Mouse (Mus musculus): ENCODE data around the gene Mfsd12. TPM values are rescaled to one million over a fixed set of nuclear protein-coding genes. Genes with fewer than 3 reads are reported as not detected.

Gene Mfsd12
- polyA plus RNA-seq, 1 experiment from 2014 or later = 14.5 TPM

DNA sequence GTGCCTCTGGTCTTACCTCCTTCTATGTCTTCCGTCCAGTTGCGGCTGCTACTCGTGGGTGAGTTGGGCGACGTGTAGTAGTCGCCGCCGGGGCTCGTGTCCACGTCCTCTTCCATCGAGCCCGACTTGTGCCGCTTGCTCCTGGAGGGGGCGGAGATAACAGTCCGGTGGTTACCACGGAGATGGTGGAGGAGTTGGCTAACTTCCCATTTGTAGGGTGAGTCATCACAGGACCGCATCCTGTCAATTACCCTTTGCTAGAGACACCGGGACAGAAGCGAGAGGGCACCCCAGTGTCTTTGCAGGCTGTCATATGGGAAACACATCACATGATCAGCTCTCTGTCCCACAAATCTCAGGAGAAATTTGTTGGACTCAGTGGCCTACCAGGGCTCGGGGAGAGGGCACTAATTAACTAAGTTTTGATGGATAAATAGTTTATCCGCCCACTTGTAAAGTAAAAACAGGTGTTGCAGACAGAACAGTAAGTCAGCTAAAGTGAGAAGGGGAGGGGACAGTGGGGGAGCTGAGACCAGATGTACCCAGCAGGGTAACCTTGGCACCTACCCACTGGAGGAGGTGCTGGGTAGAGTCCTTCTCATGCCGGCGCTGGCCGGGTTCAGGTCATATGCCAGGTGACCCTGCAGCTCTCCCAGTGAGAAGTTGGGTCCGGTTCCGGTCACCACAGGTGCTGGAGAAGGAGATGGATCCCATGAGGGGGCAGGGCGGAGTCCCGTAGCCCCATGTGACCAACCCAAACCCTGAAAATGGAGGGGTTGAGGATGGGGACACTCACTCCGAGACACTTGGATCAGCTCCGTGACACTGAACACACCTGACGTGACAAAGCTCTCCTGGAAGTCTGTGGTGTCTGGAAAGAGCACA is 50.5 kb downstream of the Mfsd12 start:
- Histone ChIP-seq H3K4me2 (replicated peaks) (peak overlapping the region; percentile 38), H3K4me1 (peaks cover 70% of the 10 kb centered on the region), H3K9ac (0 out of 2 replicates have a peak overlapping the region, but pooled peaks have one; percentile 33), H3K36me3 (peaks cover 35% of the 10 kb centered on the region), H3K4me3 (peak overlapping the region; percentile 15), H3K27ac (peak overlapping the region; percentile 54; the same call in 1 of the 2 replicates), H3K9me3 (no peaks in the 10 kb centered on the region), H3K27me3 (peaks cover 27% of the 10 kb centered on the region)
- no peak for ATAC-seq (ENCODE audit: insufficient number of reproducible peaks, insufficient read depth, low FRiP score, low TSS enrichment)
- WGBS = 21% methylated on average over 31 of the region's 31 CpGs

DNA sequence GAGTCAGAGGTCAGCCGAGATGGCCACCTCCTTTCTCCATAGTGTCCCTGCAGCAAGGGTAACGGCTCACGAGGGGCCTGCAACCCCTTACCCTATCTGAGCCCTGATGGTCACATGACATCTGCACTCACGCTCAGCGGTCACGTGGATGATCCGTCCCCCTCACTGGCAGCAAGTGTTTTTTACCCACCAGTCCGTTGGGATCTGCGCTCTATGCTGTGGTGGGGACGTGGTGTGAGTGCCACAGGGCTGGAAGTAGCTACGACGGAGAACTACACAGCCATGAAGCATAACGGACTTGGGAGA is 51.1 kb downstream of the Mfsd12 start:
- peak overlapping the region; percentile 54; the same call in 1 of the 2 replicates for H3K27ac ChIP-seq
- ATAC-seq (ENCODE audit: insufficient number of reproducible peaks, insufficient read depth, low FRiP score, low TSS enrichment) = no peak
- H3K9ac ChIP-seq = no peak overlapping the region
- peak overlapping the region; percentile 38; the same call in 1 of the 2 replicates for H3K4me2 ChIP-seq (replicated peaks)
- 42% methylated on average over 13 of the region's 13 CpGs for WGBS
- no peak overlapping the region for H3K4me3 ChIP-seq
- peaks cover 27% of the 10 kb centered on the region for H3K27me3 ChIP-seq
- H3K4me1 ChIP-seq = peaks cover 70% of the 10 kb centered on the region
- H3K36me3 ChIP-seq = peaks cover 35% of the 10 kb centered on the region
- H3K9me3 ChIP-seq = no peaks in the 10 kb centered on the region

DNA sequence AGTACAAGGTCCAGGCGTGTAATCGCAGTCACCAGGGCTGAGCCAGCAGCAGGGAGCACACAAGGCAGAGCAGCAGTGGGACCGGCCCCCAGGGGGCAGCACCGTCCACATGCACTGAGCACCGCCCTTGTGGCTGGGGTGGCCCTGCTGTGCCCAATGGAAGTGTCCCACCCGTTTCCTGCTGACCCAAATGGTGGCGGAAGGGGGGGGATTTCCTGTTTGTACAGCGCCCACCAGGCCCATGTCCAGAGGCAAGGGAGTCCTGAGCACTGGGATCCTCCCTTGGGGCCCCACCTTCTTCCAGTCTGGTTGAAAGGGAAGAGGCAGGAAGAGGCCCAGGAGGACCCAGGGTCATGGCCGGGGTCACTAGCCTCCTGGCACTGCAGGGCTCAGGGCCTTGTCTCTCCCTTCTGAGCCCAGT is 51.6 kb downstream of the Mfsd12 start:
- no peak overlapping the region for H3K4me3 ChIP-seq

DNA sequence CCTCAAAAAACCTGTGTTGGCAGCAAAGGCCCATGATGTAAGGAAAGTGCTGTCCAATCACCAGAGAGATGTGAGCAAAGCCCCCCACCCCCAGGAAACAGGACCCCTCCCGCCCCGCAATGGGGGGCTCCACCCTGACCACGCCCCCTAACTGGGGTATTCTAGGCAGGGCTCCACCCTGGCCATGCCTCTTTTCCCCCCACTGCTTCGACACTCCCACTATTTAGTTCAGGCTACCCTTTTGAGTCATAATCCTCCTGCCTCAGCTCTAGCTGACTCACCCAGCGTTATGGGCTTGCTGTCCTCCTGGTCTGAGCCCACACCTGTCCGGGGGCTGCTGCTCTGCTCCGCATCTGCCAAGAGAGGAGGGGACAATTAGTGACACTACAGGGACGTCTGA is 52.0 kb downstream of the Mfsd12 start:
- H3K27ac ChIP-seq = 0 out of 2 replicates have a peak overlapping the region, but pooled peaks have one; percentile 42
- peaks cover 32% of the 10 kb centered on the region for H3K36me3 ChIP-seq
- no peak overlapping the region for H3K4me3 ChIP-seq
- H3K4me2 ChIP-seq (replicated peaks) = no peak overlapping the region; the same call in 1 of the 2 replicates
- no peaks in the 10 kb centered on the region for H3K9me3 ChIP-seq
- H3K4me1 ChIP-seq = peaks cover 74% of the 10 kb centered on the region
- no peak overlapping the region for H3K9ac ChIP-seq
- no peak for ATAC-seq (ENCODE audit: insufficient number of reproducible peaks, insufficient read depth, low FRiP score, low TSS enrichment)
- 16% methylated on average over 8 of the region's 8 CpGs for WGBS
- H3K27me3 ChIP-seq = peaks cover 27% of the 10 kb centered on the region

More for the DNA sequence above, 51.6 kb downstream of the Mfsd12 start:
- 0 out of 2 replicates have a peak overlapping the region, but pooled peaks have one; percentile 54 for H3K27ac ChIP-seq
- no peak overlapping the region; the same call in 1 of the 2 replicates for H3K4me2 ChIP-seq (replicated peaks)
- no peak overlapping the region for H3K9ac ChIP-seq
- peaks cover 35% of the 10 kb centered on the region for H3K36me3 ChIP-seq
- peaks cover 74% of the 10 kb centered on the region for H3K4me1 ChIP-seq
- 16% methylated on average over 9 of the region's 9 CpGs for WGBS
- H3K9me3 ChIP-seq = no peaks in the 10 kb centered on the region
- ATAC-seq (ENCODE audit: insufficient number of reproducible peaks, insufficient read depth, low FRiP score, low TSS enrichment) = 0 out of 2 replicates have a peak, but pooled peaks have one; percentile 29
- H3K27me3 ChIP-seq = peaks cover 27% of the 10 kb centered on the region

DNA sequence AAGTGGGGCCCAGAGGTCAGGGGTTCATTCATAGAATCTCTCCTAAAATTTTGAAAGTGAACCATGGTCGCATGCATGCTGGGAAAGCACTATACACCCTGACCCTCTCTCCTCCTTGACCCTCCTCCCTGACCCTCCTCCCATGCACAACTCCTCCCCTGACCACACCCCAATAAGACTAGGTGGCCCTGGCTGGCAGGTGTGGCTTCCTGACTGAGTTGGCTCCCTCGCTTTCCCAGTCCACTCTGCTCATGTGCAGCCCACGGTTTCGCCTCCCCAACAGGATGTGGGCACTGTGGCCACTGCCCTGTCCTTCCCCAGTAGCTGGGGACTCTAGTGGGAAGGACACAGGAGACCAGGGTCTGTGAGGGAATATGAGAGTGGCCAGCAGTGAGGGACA is 53.1 kb downstream of the Mfsd12 start:
- Histone ChIP-seq H3K4me2 (replicated peaks) (0 out of 2 replicates have a peak overlapping the region, but pooled peaks have one; percentile 9), H3K4me1 (peaks cover 78% of the 10 kb centered on the region), H3K9ac (no peak overlapping the region), H3K36me3 (peaks cover 23% of the 10 kb centered on the region), H3K9me3 (no peaks in the 10 kb centered on the region), H3K4me3 (no peak overlapping the region), H3K27me3 (peaks cover 20% of the 10 kb centered on the region), H3K27ac (no peak overlapping the region; the same call in 1 of the 2 replicates)
- 68% methylated on average over 4 of the region's 4 CpGs for WGBS
- ATAC-seq (ENCODE audit: insufficient number of reproducible peaks, insufficient read depth, low FRiP score, low TSS enrichment) = no peak

DNA sequence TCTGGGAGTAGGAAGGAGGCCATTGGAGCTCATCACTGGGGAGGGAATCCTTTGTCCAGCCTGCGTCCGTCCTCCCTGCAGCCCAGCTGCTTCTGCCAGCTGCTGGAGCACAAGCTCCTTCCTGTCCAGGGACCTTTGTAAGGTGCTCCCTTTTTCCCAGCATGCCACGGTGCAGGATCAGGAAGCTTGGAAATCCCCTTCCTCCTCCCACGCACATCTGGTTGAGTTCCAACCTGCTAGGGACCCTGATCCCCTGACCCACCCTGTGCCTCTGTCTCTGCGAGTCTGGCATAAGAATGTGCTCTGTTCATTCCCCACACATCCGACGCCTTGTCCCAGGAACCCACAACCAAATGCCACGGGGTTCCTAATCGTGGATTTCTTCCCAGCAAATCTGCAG is 53.7 kb downstream of the Mfsd12 start:
- Histone ChIP-seq H3K4me2 (replicated peaks) (no peak overlapping the region), H3K9ac (no peak overlapping the region), H3K4me3 (no peak overlapping the region), H3K9me3 (no peaks in the 10 kb centered on the region), H3K27ac (peak overlapping the region; percentile 74), H3K27me3 (peaks cover 20% of the 10 kb centered on the region), H3K4me1 (peaks cover 82% of the 10 kb centered on the region), H3K36me3 (peaks cover 17% of the 10 kb centered on the region)
- 75% methylated on average over 9 of the region's 9 CpGs for WGBS
- no peak for ATAC-seq (ENCODE audit: insufficient number of reproducible peaks, insufficient read depth, low FRiP score, low TSS enrichment)

DNA sequence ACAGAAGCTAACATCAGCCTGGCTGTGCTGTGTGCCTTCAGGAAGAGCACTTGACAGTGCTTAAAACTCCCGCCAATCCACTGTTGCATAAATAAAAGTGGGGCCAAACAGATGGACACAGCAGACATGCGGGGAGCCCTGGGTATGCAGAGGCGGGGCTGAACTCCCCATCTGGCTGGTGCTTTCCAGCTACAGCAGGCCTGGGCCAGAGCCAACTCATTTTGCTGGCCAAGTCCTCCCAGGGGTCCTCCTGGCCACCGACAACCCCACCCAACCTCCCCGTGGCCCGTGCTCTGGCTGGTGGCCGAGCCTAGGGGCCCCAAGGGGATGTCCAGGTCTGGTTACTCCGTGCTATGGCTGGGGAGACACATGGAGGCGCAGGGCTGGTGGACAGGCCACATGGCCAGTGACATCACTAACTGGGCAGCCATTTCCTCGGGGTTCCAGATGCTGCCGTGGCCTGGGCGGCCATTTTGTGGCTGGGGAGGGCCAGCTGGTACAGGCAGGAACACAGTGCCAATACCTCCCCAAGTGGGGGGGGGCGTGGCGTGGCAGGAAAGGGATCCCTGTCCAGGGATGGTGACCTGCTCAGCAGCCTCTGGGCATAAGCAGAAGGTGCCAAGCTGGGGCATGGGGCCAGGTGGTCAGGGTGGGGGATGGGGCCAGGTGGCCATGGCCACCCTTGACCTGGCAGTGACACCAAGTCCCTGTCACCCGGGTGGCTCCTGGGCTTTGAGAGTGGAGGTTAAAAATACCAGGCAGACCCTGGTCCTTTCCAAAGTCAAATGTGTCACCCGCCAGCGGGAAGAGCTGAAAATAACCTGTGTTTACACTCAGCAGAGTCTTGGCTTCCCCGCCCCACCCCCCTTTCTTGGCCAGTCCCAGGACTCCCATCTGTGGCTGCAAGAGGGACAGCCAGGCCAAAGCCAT is 54.4 kb downstream of the Mfsd12 start:
- H3K36me3 ChIP-seq = peaks cover 10% of the 10 kb centered on the region
- no peak for ATAC-seq (ENCODE audit: insufficient number of reproducible peaks, insufficient read depth, low FRiP score, low TSS enrichment)
- WGBS = 72% methylated on average over 18 of the region's 18 CpGs

DNA sequence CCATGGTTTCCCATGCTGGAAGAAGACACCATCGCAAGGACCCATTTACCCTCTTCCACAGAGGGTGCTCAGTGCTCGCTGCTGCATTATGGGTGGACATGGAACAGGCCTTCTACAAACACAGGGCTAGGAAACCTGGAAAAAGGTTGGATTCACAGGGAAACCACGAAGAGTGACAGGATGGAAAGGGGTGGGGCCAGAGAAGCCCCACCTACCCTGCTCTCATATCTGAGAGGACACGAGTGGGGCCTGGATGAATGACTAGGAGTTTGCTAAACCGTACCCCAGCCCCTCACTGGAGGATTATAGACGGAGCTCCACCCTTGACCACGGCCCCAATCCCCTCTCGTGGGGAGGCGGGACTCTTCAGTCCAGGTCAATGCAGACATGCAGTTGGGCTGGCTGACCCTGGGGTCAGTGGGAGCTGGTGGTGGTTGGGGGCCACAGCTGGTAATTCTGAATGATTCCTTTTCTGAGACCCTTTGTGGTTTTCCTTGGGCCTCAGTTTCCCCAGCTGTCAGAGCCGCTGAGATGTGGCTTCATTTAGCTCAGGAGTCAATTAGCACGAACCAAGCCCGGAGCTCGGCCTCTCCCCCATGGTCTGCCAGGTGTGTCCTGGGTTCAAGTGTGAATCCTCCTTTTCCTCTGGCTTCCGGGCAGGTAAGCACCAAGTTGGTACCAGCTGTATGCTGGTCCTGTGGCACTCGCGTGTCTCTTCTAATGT is 55.5 kb downstream of the Mfsd12 start:
- H3K4me3 ChIP-seq = no peak overlapping the region
- peaks cover 5% of the 10 kb centered on the region; the same call in 1 of the 2 replicates for H3K36me3 ChIP-seq
- 76% methylated on average over 16 of the region's 16 CpGs for WGBS
- H3K9ac ChIP-seq = no peak overlapping the region
- no peak for ATAC-seq (ENCODE audit: insufficient number of reproducible peaks, insufficient read depth, low FRiP score, low TSS enrichment)
- H3K9me3 ChIP-seq = no peaks in the 10 kb centered on the region
- H3K4me1 ChIP-seq = peaks cover 81% of the 10 kb centered on the region
- peak overlapping the region; percentile 74 for H3K27ac ChIP-seq
- peaks cover 9% of the 10 kb centered on the region for H3K27me3 ChIP-seq
- H3K4me2 ChIP-seq (replicated peaks) = no peak overlapping the region

More for the DNA sequence above, 54.4 kb downstream of the Mfsd12 start:
- Histone ChIP-seq H3K4me3 (no peak overlapping the region), H3K27me3 (peaks cover 17% of the 10 kb centered on the region), H3K4me2 (replicated peaks) (no peak overlapping the region), H3K4me1 (peaks cover 81% of the 10 kb centered on the region), H3K27ac (peak overlapping the region; percentile 74), H3K9ac (no peak overlapping the region), H3K9me3 (no peaks in the 10 kb centered on the region)

DNA sequence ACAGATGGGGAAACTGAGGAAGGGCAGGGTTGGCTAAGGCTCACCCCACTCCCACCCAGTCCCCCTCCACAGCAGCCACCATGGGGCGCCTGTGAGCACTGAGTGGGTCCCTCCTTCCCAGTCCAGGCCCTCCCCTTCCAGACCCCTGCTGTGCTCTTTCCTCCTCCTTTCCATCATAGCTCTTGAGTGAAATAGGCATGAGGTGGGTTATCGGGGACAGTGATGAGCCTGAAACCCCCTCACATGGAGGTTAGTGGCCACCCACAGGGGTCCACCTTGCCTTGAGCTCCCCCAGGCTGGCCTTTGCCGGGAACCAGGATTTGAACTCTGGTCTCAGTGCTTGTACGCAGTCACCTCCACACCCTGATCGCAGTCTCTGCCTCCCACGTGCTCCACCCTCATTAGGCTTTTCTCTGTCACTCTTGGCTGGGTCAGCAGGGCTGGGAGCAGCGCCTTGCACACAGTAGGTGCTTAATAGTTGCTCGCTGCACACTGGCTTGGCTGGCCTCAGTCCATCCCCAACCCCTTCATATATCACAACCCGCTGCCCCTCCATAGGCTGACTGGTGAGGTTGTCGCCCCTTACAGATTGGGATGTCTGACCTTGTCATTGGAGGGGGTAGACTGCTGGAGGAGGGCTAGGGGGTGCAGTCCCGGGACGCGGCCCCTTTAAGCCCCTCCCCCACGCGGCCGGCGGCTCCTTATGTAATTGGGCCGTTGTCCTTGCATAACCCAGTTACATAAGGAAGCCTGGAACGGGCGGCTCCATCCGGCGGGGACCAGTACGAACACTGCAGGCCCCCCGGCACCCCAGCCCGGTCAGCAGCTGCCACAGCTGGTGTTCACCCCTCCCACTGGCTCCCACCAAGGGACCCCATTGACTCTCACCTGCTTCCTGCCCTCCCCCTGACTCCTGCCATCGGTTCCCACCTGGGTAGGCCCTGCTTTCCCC is 56.3 kb downstream of the Mfsd12 start:
- Histone ChIP-seq H3K27ac (peak overlapping the region; percentile 54), H3K4me2 (replicated peaks) (peak overlapping the region; percentile 39), H3K9me3 (no peaks in the 10 kb centered on the region), H3K27me3 (peaks cover under 1% of the 10 kb centered on the region), H3K4me1 (peaks cover 74% of the 10 kb centered on the region), H3K36me3 (peaks cover 5% of the 10 kb centered on the region; the same call in 1 of the 2 replicates), H3K4me3 (peak overlapping the region; percentile 9; the same call in 1 of the 2 replicates), H3K9ac (0 out of 2 replicates have a peak overlapping the region, but pooled peaks have one; percentile 25)
- peak; percentile 12 for ATAC-seq (ENCODE audit: insufficient number of reproducible peaks, insufficient read depth, low FRiP score, low TSS enrichment)
- WGBS = 25% methylated on average over 26 of the region's 26 CpGs

DNA sequence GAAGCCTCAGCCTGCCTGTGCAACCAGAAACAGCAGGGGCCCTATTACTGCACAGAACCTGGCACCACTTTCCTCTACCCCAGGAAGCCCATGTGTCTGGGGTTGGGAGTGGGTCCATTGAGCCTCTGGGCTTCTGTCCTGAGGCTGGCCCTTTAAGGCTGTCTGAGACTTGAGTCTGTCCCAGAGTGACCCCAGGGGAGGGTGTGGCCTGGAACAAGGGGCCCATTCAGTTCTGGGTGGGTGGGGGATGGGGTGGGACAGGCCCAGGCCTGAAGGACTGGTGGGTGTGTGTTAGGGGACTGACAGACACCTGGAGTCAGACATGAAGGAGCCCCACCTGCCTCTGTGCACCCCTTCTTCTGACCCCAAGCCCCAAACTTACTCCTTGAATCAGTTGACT is 57.4 kb downstream of the Mfsd12 start:
- Histone ChIP-seq H3K27ac (peak overlapping the region; percentile 54), H3K9ac (no peak overlapping the region), H3K4me3 (no peak overlapping the region), H3K36me3 (0 out of 2 replicates have a peak, but pooled peaks cover 5% of the 10 kb centered on the region), H3K27me3 (no peaks in the 10 kb centered on the region), H3K4me1 (peaks cover 73% of the 10 kb centered on the region), H3K4me2 (replicated peaks) (0 out of 2 replicates have a peak overlapping the region, but pooled peaks have one; percentile 39), H3K9me3 (no peaks in the 10 kb centered on the region)
- ATAC-seq (ENCODE audit: insufficient number of reproducible peaks, insufficient read depth, low FRiP score, low TSS enrichment) = no peak

Data from embryonic facial prominence, embryonic 12.5 days (tissue).